Mouse (Mus musculus) MEL (cell line): ENCODE data around the gene Ldb1. TPM values are rescaled to one million over a fixed set of nuclear protein-coding genes. Genes with fewer than 3 reads are reported as not detected.
A peak's percentile ranks its signal among the peaks of the same experiment; 100 is the strongest.

ENCODE experiments used
- DNase-seq: peaks from one replicate; pipeline ENCODE4 v3.0.0; 2011; ENCODE audit warnings: low read depth, low spot score
- H3K27ac ChIP-seq: 2 replicates; pipeline ENCODE4 v1.5.1; 2012; ENCODE audit warnings: low read depth, mild to moderate bottlenecking, control low read depth, low read length, moderate library complexity; ENCODE audit not compliant: control insufficient read depth
- H3K27me3 ChIP-seq, 2 experiments: fragments of 150-350 bp in 1 of 2; sonication (generic) in 1 of 2; 2 replicates each; pipeline ENCODE4 v1.6.1; 2012; ENCODE audit warnings: low read length in 2 of 2, mild to moderate bottlenecking in 2 of 2, improper control_type of control experiment in 1 of 2, moderate library complexity in 1 of 2; ENCODE audit not compliant: insufficient read depth in 2 of 2, control insufficient read depth in 1 of 2
- H3K36me3 ChIP-seq, 2 experiments: 2 replicates each; pipeline ENCODE4 v1.6.1; 2012 to 2014; ENCODE audit warnings: low read length in 2 of 2, improper control_type of control experiment in 1 of 2, inconsistent platforms in 1 of 2, mild to moderate bottlenecking in 1 of 2; ENCODE audit not compliant: insufficient read depth in 2 of 2, control insufficient read depth in 1 of 2
- H3K4me1 ChIP-seq, 2 experiments: fragments of 150-350 bp in 1 of 2; sonication (generic) in 1 of 2; 2 replicates each; pipeline ENCODE4 v1.6.1; 2012; ENCODE audit warnings: low read length in 2 of 2, improper control_type of control experiment in 1 of 2, mild to moderate bottlenecking in 1 of 2; ENCODE audit not compliant: insufficient read depth in 2 of 2, control insufficient read depth in 1 of 2
- H3K4me3 ChIP-seq, 2 experiments: fragments of 150-350 bp in 1 of 2; sonication (generic) in 1 of 2; 2 replicates each; pipeline ENCODE4 v1.5.1; 2012; ENCODE audit warnings: low read depth in 2 of 2, low read length in 2 of 2, mild to moderate bottlenecking in 2 of 2, moderate library complexity in 2 of 2, control low read depth in 1 of 2, improper control_type of control experiment in 1 of 2; ENCODE audit not compliant: control insufficient read depth in 1 of 2, insufficient read depth in 1 of 2
- H3K79me2 ChIP-seq: 2 replicates; pipeline ENCODE4 v1.6.1; 2012; ENCODE audit warnings: mild to moderate bottlenecking, low read length, moderate library complexity; ENCODE audit not compliant: control insufficient read depth, poor library complexity, insufficient read depth
- H3K9ac ChIP-seq: 2 replicates; pipeline ENCODE4 v1.6.1; 2012; ENCODE audit warnings: low read depth, mild to moderate bottlenecking, control low read depth, low read length, moderate library complexity; ENCODE audit not compliant: control insufficient read depth, poor library complexity, severe bottlenecking
- H3K9me3 ChIP-seq: fragments of 150-350 bp; sonication (generic); replicated peaks from 2 replicates; pipeline ENCODE4 v1.6.1; 2012; ENCODE audit warnings: mild to moderate bottlenecking, low read length, improper control_type of control experiment, moderate library complexity; ENCODE audit not compliant: insufficient read depth
- CHD1 ChIP-seq: IDR thresholded peaks from 2 replicates; pipeline ENCODE4 v1.6.1; 2012; ENCODE audit warnings: low read depth, mild to moderate bottlenecking, inconsistent platforms, low read length, improper control_type of control experiment
- CHD2 ChIP-seq: IDR thresholded peaks from 2 replicates; pipeline ENCODE4 v1.6.1; 2011; ENCODE audit warnings: low read length, improper control_type of control experiment
- E2F4 ChIP-seq: IDR thresholded peaks from 2 replicates; pipeline ENCODE4 v1.6.1; 2011; ENCODE audit warnings: low read depth, low read length, improper control_type of control experiment, borderline replicate concordance
- EP300 ChIP-seq, 2 experiments: IDR thresholded peaks; 2 replicates each; pipeline ENCODE4 v1.6.1; 2011; ENCODE audit warnings: improper control_type of control experiment in 2 of 2, low read length in 2 of 2, low read depth in 1 of 2, mild to moderate bottlenecking in 1 of 2
- HCFC1 ChIP-seq: IDR thresholded peaks from 2 replicates; pipeline ENCODE4 v1.6.1; 2012; ENCODE audit warnings: low read depth, mild to moderate bottlenecking, inconsistent platforms, low read length, improper control_type of control experiment, moderate library complexity
- JUND ChIP-seq: IDR thresholded peaks from 2 replicates; pipeline ENCODE4 v1.6.1; 2011; ENCODE audit warnings: low read depth, mild to moderate bottlenecking, improper control_type of control experiment, low read length
- KAT2A ChIP-seq: conservative IDR thresholded peaks from 2 replicates; pipeline ENCODE4 v1.6.1; 2012; ENCODE audit warnings: low read depth, low read length, improper control_type of control experiment, inconsistent platforms
- MAFK ChIP-seq: IDR thresholded peaks from 2 replicates; pipeline ENCODE4 v1.6.1; 2011; ENCODE audit warnings: low read depth, mild to moderate bottlenecking, low read length, improper control_type of control experiment, borderline replicate concordance
- MAX ChIP-seq: IDR thresholded peaks from 2 replicates; pipeline ENCODE4 v1.6.1; 2011; ENCODE audit warnings: low read length, improper control_type of control experiment
- MAZ ChIP-seq: IDR thresholded peaks from 2 replicates; pipeline ENCODE4 v1.6.1; 2012; ENCODE audit warnings: low read depth, mild to moderate bottlenecking, inconsistent platforms, low read length, improper control_type of control experiment
- MEF2A ChIP-seq: IDR thresholded peaks from 2 replicates; pipeline ENCODE4 v1.6.1; 2014; ENCODE audit warnings: low read depth, mild to moderate bottlenecking, inconsistent platforms, low read length, improper control_type of control experiment; ENCODE audit not compliant: poor library complexity, insufficient replicate concordance, severe bottlenecking; ENCODE audit errors: extremely low read depth
- MYB ChIP-seq: IDR thresholded peaks from 2 replicates; pipeline ENCODE4 v1.6.1; 2011; ENCODE audit warnings: mild to moderate bottlenecking, low read depth, low read length, improper control_type of control experiment
- MYC ChIP-seq: IDR thresholded peaks from 2 replicates; pipeline ENCODE4 v1.6.1; 2011; ENCODE audit warnings: low read depth, mild to moderate bottlenecking, low read length, improper control_type of control experiment, moderate library complexity
- NRF1 ChIP-seq: IDR thresholded peaks from 2 replicates; pipeline ENCODE4 v1.6.1; 2014; ENCODE audit warnings: low read depth, mild to moderate bottlenecking, inconsistent platforms, low read length, improper control_type of control experiment, moderate library complexity; ENCODE audit not compliant: poor library complexity, insufficient read depth, severe bottlenecking
- POLR2A ChIP-seq, 2 experiments: IDR thresholded peaks; 2 replicates each; pipeline ENCODE4 v1.6.1; 2011 to 2012; ENCODE audit warnings: low read length in 2 of 2, mild to moderate bottlenecking in 2 of 2, control low read depth in 1 of 2, improper control_type of control experiment in 1 of 2, low read depth in 1 of 2, moderate library complexity in 1 of 2; ENCODE audit not compliant: control insufficient read depth in 1 of 2, insufficient read depth in 1 of 2, poor library complexity in 1 of 2
- POLR2AphosphoS5 ChIP-seq: IDR thresholded peaks from 2 replicates; pipeline ENCODE4 v1.6.1; 2012; ENCODE audit warnings: low read depth, borderline replicate concordance, mild to moderate bottlenecking, inconsistent platforms, low read length, moderate library complexity, mixed read lengths
- RAD21 ChIP-seq: IDR thresholded peaks from 2 replicates; pipeline ENCODE4 v1.6.1; 2011; ENCODE audit warnings: mild to moderate bottlenecking, low read depth, low read length, improper control_type of control experiment
- RCOR1 ChIP-seq: IDR thresholded peaks from 2 replicates; pipeline ENCODE4 v1.6.1; 2012; ENCODE audit warnings: low read depth, mild to moderate bottlenecking, inconsistent platforms, low read length, improper control_type of control experiment
- SIN3A ChIP-seq: IDR thresholded peaks from 2 replicates; pipeline ENCODE4 v1.6.1; 2012; ENCODE audit warnings: low read length, improper control_type of control experiment, inconsistent platforms
- TAL1 ChIP-seq: IDR thresholded peaks from 2 replicates; pipeline ENCODE4 v1.6.1; 2012; ENCODE audit warnings: mild to moderate bottlenecking, inconsistent platforms, low read length, moderate library complexity, mixed read lengths
- UBTF ChIP-seq: IDR thresholded peaks from 2 replicates; pipeline ENCODE4 v1.6.1; 2012; ENCODE audit warnings: low read depth, mild to moderate bottlenecking, inconsistent platforms, low read length, improper control_type of control experiment, moderate library complexity, borderline replicate concordance; ENCODE audit not compliant: insufficient read depth
- USF1 ChIP-seq: IDR thresholded peaks from 2 replicates; pipeline ENCODE4 v1.6.1; 2014; ENCODE audit warnings: low read depth, mild to moderate bottlenecking, inconsistent platforms, low read length, improper control_type of control experiment, moderate library complexity
- ZC3H11A ChIP-seq: IDR thresholded peaks from 2 replicates; pipeline ENCODE4 v1.6.1; 2012; ENCODE audit warnings: low read depth, mild to moderate bottlenecking, inconsistent platforms, low read length, improper control_type of control experiment
- ZMIZ1 ChIP-seq: IDR thresholded peaks from 2 replicates; pipeline ENCODE4 v1.6.1; 2012; ENCODE audit warnings: low read depth, mild to moderate bottlenecking, inconsistent platforms, low read length, improper control_type of control experiment, moderate library complexity
- ZNF384 ChIP-seq: IDR thresholded peaks from 2 replicates; pipeline ENCODE4 v1.6.1; 2012; ENCODE audit warnings: low read depth, mild to moderate bottlenecking, inconsistent platforms, low read length, improper control_type of control experiment
- polyA plus RNA-seq, 2 experiments: library from polyadenylated mRNA; stranded (reverse) in 1 of 2; unstranded in 1 of 2; fragments of >175 nt in 1 of 2; fragments of >200 nt in 1 of 2; gene quantifications; 2 replicates each; pipeline versions ENCODE4 v1.2.1 to v1.2.4; 2012; ENCODE audit warnings: low replicate concordance in 2 of 2, low read depth in 1 of 2; ENCODE audit not compliant: insufficient read length in 2 of 2, insufficient read depth in 1 of 2, missing spikeins in 1 of 2
- total RNA-seq: library from RNA; depleted of rRNA; stranded (reverse); fragments of 300-350 nt; gene quantifications from 2 replicates; pipeline ENCODE4 v1.2.3, GENCODE M21; 2012

The Ldb1 gene
- total and polyA plus RNA-seq, 3 experiments: 357 to 842 (median 632) TPM

DNA sequence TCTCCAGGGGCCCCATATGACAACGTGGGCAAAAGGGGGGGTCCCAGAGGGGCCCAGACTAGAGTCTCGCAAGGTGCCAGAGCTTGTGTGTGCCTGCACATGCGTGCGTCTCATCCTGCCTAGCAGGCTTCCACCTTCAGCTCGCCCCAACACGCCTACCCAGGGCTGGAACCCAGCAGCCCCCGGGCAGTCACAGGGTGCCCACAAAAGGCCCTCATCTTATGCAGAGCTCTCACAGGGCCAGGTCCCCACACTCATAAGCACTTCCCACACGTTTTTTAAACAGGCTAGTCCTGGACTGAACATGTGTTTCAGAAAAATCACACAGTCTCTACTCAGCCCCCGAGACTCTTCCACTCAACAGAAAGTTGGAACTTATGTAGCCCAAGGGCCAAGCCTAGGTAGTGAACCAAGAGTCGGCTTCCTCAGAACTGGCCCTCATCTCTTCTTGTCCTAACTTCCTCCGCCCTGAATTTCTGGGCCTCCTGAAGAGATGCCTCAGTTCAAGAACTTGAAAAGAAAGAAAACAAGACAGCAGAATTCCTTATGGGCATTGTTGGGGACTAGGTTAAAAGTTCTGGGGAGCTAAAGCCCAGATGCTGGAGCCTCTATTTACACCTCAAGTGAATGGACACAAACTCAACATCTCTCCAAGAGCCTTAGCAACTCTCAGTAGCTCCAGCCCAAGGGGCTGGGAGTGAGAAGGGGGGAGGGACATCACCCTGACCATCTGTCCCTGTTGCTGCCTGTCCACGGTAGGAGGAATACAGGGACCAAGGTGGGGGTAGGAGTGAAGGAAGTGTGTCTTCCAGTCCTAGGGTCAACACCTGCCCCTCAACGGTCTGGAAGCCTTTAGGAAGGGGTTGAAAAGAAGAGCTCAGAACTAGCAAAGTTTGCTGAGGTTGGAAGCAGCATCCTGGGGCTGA is 6.8 kb downstream of the Ldb1 start:
- H3K36me3 ChIP-seq: peaks cover 22 to 42% of the 10 kb centered on the region in 2 experiments
- peaks cover 21 to 47% of the 10 kb centered on the region in 2 experiments for H3K4me1 ChIP-seq
- no peaks in the 10 kb centered on the region for H3K27me3 ChIP-seq
- H3K9ac ChIP-seq: peak overlapping the region; percentile 86
- DNase-seq: peak; percentile 77
- H3K27ac ChIP-seq: peak overlapping the region; percentile 99
- H3K79me2 ChIP-seq: peaks cover 81% of the 10 kb centered on the region
- H3K4me3 ChIP-seq: peak overlapping the region; percentile 76 to 85
- no peaks in the 10 kb centered on the region for H3K9me3 ChIP-seq
- TF ChIP-seq RAD21: no peak
- peak; percentile 72 for TF ChIP-seq NRF1
- TF ChIP-seq MAX: peak; percentile 14
- TF ChIP-seq CHD1: peak; percentile 98
- TF ChIP-seq SIN3A: peak; percentile 46; the same call in 1 of the 2 replicates
- TF ChIP-seq ZMIZ1: peak; percentile 24; the same call in 1 of the 2 replicates
- TF ChIP-seq UBTF: no peak
- TF ChIP-seq POLR2A (IDR thresholded peaks at IDR 0.05; ENCODE audit: control insufficient read depth in 1 of 2, insufficient read depth in 1 of 2, low read depth in 1 of 2, low read length in 2 of 2, poor library complexity in 1 of 2): peak in 1 of 2 experiments; percentile 40; a peak in 3 of 4 replicates

DNA sequence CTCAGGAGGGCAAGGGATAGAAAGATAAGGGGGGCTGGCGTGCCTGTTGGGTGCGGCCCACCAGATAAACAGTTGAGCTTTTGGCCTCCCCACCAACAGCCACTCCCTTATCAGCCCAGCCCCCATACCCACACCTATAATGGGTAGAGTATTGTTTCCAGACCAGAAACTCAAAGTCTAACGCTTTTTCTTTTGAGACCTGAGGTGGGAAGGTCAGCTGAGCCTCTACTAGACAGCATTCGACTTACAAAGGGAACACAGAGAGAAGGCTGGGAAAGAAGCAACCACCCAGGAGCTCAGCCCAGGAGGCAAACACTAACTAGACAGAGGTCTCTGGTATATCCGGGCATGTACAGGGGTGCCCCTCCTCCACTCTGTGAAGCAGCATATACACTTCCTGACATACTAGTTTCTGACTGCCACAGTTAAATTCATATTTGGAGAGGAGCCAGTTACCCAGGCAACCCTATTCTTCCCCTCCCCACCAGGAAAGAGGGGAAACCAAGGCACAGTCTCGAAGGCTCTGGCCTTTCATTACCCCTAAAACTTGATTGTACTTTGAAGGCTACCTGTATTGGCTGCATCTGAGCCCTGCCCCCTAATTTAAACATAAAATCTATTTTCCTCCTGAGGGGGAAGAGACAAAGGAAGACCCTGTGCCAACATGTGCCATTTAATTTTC is 7.6 kb downstream of the Ldb1 start:
- Histone ChIP-seq H3K27me3 (no peaks in the 10 kb centered on the region), H3K9me3 (no peaks in the 10 kb centered on the region), H3K27ac (peak overlapping the region; percentile 99), H3K9ac (peak overlapping the region; percentile 86), H3K36me3 (peaks cover 22 to 38% of the 10 kb centered on the region in 2 experiments), H3K4me1 (peaks cover 16 to 39% of the 10 kb centered on the region in 2 experiments), H3K79me2 (peaks cover 73% of the 10 kb centered on the region), H3K4me3 (peak overlapping the region; percentile 76 to 85)
- peak; percentile 98 for DNase-seq
- TF ChIP-seq MEF2A: 0 out of 2 replicates have a peak, but pooled peaks have one; percentile 4
- peak; percentile 98 for TF ChIP-seq MYB
- TF ChIP-seq CHD1: no peak
- 0 out of 2 replicates have a peak, but pooled peaks have one; percentile 5 for TF ChIP-seq USF1
- TF ChIP-seq MAZ: peak; percentile 96
- TF ChIP-seq NRF1: no peak
- peak; percentile 68; the same call in 1 of the 2 replicates for TF ChIP-seq MAFK
- peak; percentile 22 to 87; a peak in 3 of 4 replicates for TF ChIP-seq POLR2A (IDR thresholded peaks at IDR 0.05; ENCODE audit: control insufficient read depth in 1 of 2, insufficient read depth in 1 of 2, low read depth in 1 of 2, low read length in 2 of 2, poor library complexity in 1 of 2)
- TF ChIP-seq TAL1: peak; percentile 95
- peak; percentile 86 for TF ChIP-seq CHD2
- TF ChIP-seq KAT2A: 0 out of 2 replicates have a peak, but pooled peaks have one; percentile 10
- TF ChIP-seq POLR2AphosphoS5: no peak
- TF ChIP-seq JUND: peak; percentile 83; the same call in 1 of the 2 replicates
- TF ChIP-seq E2F4: no peak
- peak; percentile 4; the same call in 1 of the 2 replicates for TF ChIP-seq ZNF384
- peak; percentile 71 for TF ChIP-seq HCFC1
- no peak for TF ChIP-seq UBTF
- peak; percentile 96 to 98 for TF ChIP-seq EP300 (IDR thresholded peaks at IDR 0.05; ENCODE audit: low read depth in 1 of 2, low read length in 2 of 2)
- TF ChIP-seq ZMIZ1: peak; percentile 86; the same call in 1 of the 2 replicates
- TF ChIP-seq RAD21: no peak
- TF ChIP-seq SIN3A: peak; percentile 93
- TF ChIP-seq ZC3H11A: no peak
- peak; percentile 60; the same call in 1 of the 2 replicates for TF ChIP-seq MYC
- peak; percentile 84 for TF ChIP-seq RCOR1
